In the genomic region with DNA sequence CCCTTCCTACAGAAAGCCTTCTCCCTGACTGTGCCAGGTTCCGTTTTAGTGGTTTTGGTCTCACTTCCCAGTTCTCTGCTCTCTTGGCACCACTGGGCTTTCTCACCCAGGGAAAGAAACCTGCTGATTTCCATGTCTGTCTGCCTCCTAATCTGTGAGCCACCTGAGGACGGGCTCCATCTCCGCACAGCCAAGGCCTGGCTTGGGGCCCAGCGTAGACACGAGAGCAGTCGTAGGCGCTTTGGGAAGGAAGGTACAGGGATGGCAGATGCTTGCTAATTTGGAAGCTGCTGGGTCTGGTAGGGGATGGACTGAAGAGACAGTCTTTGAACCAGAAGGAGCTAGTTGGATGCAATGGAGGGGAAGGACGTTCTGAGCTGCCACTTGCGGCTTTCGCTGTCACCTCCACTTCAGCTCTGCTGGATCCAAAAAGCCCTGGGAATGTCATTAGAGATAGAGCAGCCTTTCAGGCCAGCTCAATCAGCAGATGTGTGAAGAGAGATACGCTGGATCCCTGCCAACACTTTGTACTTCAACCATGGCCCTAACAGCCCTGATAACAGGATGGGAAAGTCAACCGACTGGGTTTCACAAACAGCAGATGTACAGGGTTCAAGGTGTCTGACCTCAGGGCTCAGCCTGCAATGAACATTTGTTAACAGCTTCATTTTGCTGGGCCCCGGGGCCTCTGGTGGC, we compare ENCODE assay signal across 9 mouse cellular contexts. TPM values are rescaled to one million over a fixed set of nuclear protein-coding genes. Genes with fewer than 3 reads are reported as not detected.
A peak's percentile ranks its signal among the peaks of the same experiment; 100 is the strongest.
DNase-seq lines count a peak whose midpoint lies in the region; ATAC-seq and TF ChIP-seq lines count a peak whose summit lies in the region.
"Had no signal": no experiment of that assay in that cellular context is flagged by ENCODE, and none has a peak within 500 bp of the region (broad histone marks: within the 10 kb centered on the region; RNA-seq: fewer than 3 reads in every experiment).

No protein-coding gene starts in this region.

- TF ChIP-seq CTCF in midbrain, postnatal 0 days (IDR thresholded peaks at IDR 0.05): no peak

- H3K9me3 ChIP-seq in midbrain, postnatal 0 days (ENCODE audit: low read length): no peaks in the 10 kb centered on the region
- no peaks in the 10 kb centered on the region for H3K9me3 ChIP-seq in midbrain, embryonic 16.5 days (replicated peaks; ENCODE audit: control insufficient read depth, low read length, poor library complexity, severe bottlenecking)
- no peaks in the 10 kb centered on the region for H3K9me3 ChIP-seq in forebrain, embryonic 13.5 days (replicated peaks)
- H3K9me3 ChIP-seq in hindbrain, embryonic 12.5 days (replicated peaks): no peaks in the 10 kb centered on the region

- intact Hi-C loops in left cerebral cortex, postnatal 14 days (cut with DNase I): loop anchor here (10.0 kb wide), 1 partner anchor 65 kb away; no protein-coding TSS in a partner anchor

- 61% methylated on average over 13 of the region's 13 CpGs for WGBS in midbrain, postnatal 0 days
- 59% methylated on average over 13 of the region's 13 CpGs for WGBS in midbrain, embryonic 16.5 days
- WGBS in forebrain, embryonic 13.5 days: 63% methylated on average over 13 of the region's 13 CpGs
- 57% methylated on average over 13 of the region's 13 CpGs for WGBS in hindbrain, embryonic 12.5 days

- H3K27me3 ChIP-seq in midbrain, postnatal 0 days (ENCODE audit: insufficient read depth, low read length): no peaks in the 10 kb centered on the region
- H3K27me3 ChIP-seq in midbrain, embryonic 16.5 days (ENCODE audit: control insufficient read depth, insufficient read depth, low read depth, low read length): no peaks in the 10 kb centered on the region
- no peaks in the 10 kb centered on the region for H3K27me3 ChIP-seq in forebrain, embryonic 13.5 days
- peaks cover 4% of the 10 kb centered on the region; the same call in 1 of the 2 replicates for H3K27me3 ChIP-seq in hindbrain, embryonic 12.5 days

- no peak overlapping the region for H3K4me2 ChIP-seq in midbrain, postnatal 0 days (ENCODE audit: low read depth, low read length, poor library complexity, severe bottlenecking)
- H3K4me2 ChIP-seq in midbrain, embryonic 16.5 days (ENCODE audit: low read length): no peak overlapping the region
- no peak overlapping the region for H3K4me2 ChIP-seq in forebrain, embryonic 13.5 days
- H3K4me2 ChIP-seq in hindbrain, embryonic 12.5 days (replicated peaks): no peak overlapping the region

- H3K36me3 ChIP-seq in midbrain, postnatal 0 days (ENCODE audit: insufficient read depth, low read length): no peaks in the 10 kb centered on the region
- H3K36me3 ChIP-seq in midbrain, embryonic 16.5 days (ENCODE audit: control insufficient read depth, insufficient read depth, low read length): no peaks in the 10 kb centered on the region
- no peaks in the 10 kb centered on the region for H3K36me3 ChIP-seq in forebrain, embryonic 13.5 days (ENCODE audit: poor library complexity, severe bottlenecking)
- no peaks in the 10 kb centered on the region for H3K36me3 ChIP-seq in hindbrain, embryonic 12.5 days

- no peak overlapping the region for H3K27ac ChIP-seq in midbrain, postnatal 0 days (ENCODE audit: low read depth, low read length)
- H3K27ac ChIP-seq in midbrain, embryonic 16.5 days (ENCODE audit: low read length): no peak overlapping the region
- H3K27ac ChIP-seq in forebrain, embryonic 13.5 days: peak overlapping the region; percentile 44
- no peak overlapping the region for H3K27ac ChIP-seq in hindbrain, embryonic 12.5 days

- H3K4me1 ChIP-seq in midbrain, postnatal 0 days (ENCODE audit: insufficient read depth, low read length): no peaks in the 10 kb centered on the region
- 0 out of 2 replicates have a peak, but pooled peaks cover 4% of the 10 kb centered on the region for H3K4me1 ChIP-seq in midbrain, embryonic 16.5 days (ENCODE audit: control insufficient read depth, insufficient read depth, low read length)
- H3K4me1 ChIP-seq in forebrain, embryonic 13.5 days: peaks cover 27% of the 10 kb centered on the region
- H3K4me1 ChIP-seq in hindbrain, embryonic 12.5 days: peaks cover 18% of the 10 kb centered on the region

- DNase-seq in midbrain, postnatal 0 days (ENCODE audit: low spot score): peak; percentile 74
- peak; percentile 61 to 73 for DNase-seq in left cerebral cortex, postnatal 14 days (ENCODE audit: low spot score in 2 of 2)
- peak; percentile 79 for DNase-seq in telencephalon, adult 2 months (ENCODE audit: low read depth, low spot score)
- DNase-seq in lung, postnatal 10 days: no peak
- DNase-seq in spleen, adult 12 weeks (ENCODE audit: low spot score): no peak

- ATAC-seq in midbrain, postnatal 0 days (ENCODE audit: low FRiP score): no peak
- ATAC-seq in midbrain, embryonic 16.5 days: no peak
- peak; percentile 66 for ATAC-seq in forebrain, embryonic 13.5 days
- peak; percentile 12; the same call in 1 of the 2 replicates for ATAC-seq in hindbrain, embryonic 12.5 days (ENCODE audit: low FRiP score)
- ATAC-seq: Patski had no signal

- H3K9ac ChIP-seq in midbrain, postnatal 0 days (replicated peaks; ENCODE audit: low read length, poor library complexity, severe bottlenecking): no peak overlapping the region
- no peak overlapping the region for H3K9ac ChIP-seq in midbrain, embryonic 16.5 days (ENCODE audit: low read depth, low read length)
- H3K9ac ChIP-seq in forebrain, embryonic 13.5 days: no peak overlapping the region
- H3K9ac ChIP-seq in hindbrain, embryonic 12.5 days: no peak overlapping the region

- H3K4me3 ChIP-seq in midbrain, postnatal 0 days (ENCODE audit: low read depth, low read length): no peak overlapping the region
- H3K4me3 ChIP-seq in midbrain, embryonic 16.5 days (ENCODE audit: low read depth, low read length): no peak overlapping the region
- H3K4me3 ChIP-seq in forebrain, embryonic 13.5 days: no peak overlapping the region
- no peak overlapping the region for H3K4me3 ChIP-seq in hindbrain, embryonic 12.5 days

RNA-seq across cellular contexts. Expression of a gene that starts 9.4 kb away (rescaled TPM):
- 17.6 and 20.3 TPM in 2 replicates for total RNA-seq in midbrain, postnatal 0 days (2014; rRNA removed)
- polyA plus RNA-seq in midbrain, postnatal 0 days (2015; fragmentation: Nextera tagmentation; extraction: Ambion mirVana): 22.6 and 23.6 TPM in 2 replicates
- 22.7 and 24.2 TPM in 2 replicates for polyA plus RNA-seq in midbrain, embryonic 16.5 days (2015; fragmentation: Nextera tagmentation; extraction: Ambion mirVana)
- polyA plus RNA-seq in forebrain, embryonic 13.5 days (2015; fragmentation: Nextera tagmentation; extraction: Ambion mirVana): 14.7 and 17.6 TPM in 2 replicates
- polyA plus RNA-seq in hindbrain, embryonic 12.5 days (2016; fragmentation: Nextera tagmentation; extraction: Ambion mirVana): 7.4 and 7.6 TPM in 2 replicates
- 10 to 100 TPM in 1 of 2 experiments, 1 to 10 TPM in 1; 9.6 to 10.5 TPM for total RNA-seq in left cerebral cortex, postnatal 14 days (2021)

RNA-seq across cellular contexts. Expression of a gene that starts 37.3 kb away (rescaled TPM):
- 36.5 and 51.6 TPM in 2 replicates for total RNA-seq in midbrain, postnatal 0 days (2014; rRNA removed)
- 8.5 and 10.3 TPM in 2 replicates for polyA plus RNA-seq in midbrain, postnatal 0 days (2015; fragmentation: Nextera tagmentation; extraction: Ambion mirVana)
- 33.4 and 39.5 TPM in 2 replicates for polyA plus RNA-seq in midbrain, embryonic 16.5 days (2015; fragmentation: Nextera tagmentation; extraction: Ambion mirVana)
- 78.5 and 86.8 TPM in 2 replicates for polyA plus RNA-seq in forebrain, embryonic 13.5 days (2015; fragmentation: Nextera tagmentation; extraction: Ambion mirVana)
- 47.2 and 48.7 TPM in 2 replicates for polyA plus RNA-seq in hindbrain, embryonic 12.5 days (2016; fragmentation: Nextera tagmentation; extraction: Ambion mirVana)
- total RNA-seq in left cerebral cortex, postnatal 14 days (2021): 1 to 10 TPM in 1 of 2 experiments, under 1 TPM in 1; 0.92 to 3.3 TPM
- polyA plus RNA-seq: Patski had no signal

RNA-seq across cellular contexts. Expression of a gene that starts 59.1 kb away (rescaled TPM):
- 0.71 and 1.4 TPM in 2 replicates for total RNA-seq in midbrain, postnatal 0 days (2014; rRNA removed)
- polyA plus RNA-seq in midbrain, postnatal 0 days (2015; fragmentation: Nextera tagmentation; extraction: Ambion mirVana): 0.46 and 0.56 TPM in 2 replicates
- polyA plus RNA-seq in midbrain, embryonic 16.5 days (2015; fragmentation: Nextera tagmentation; extraction: Ambion mirVana): 1.0 and 1.2 TPM in 2 replicates
- polyA plus RNA-seq in forebrain, embryonic 13.5 days (2015; fragmentation: Nextera tagmentation; extraction: Ambion mirVana): 1.1 and 1.5 TPM in 2 replicates
- polyA plus RNA-seq in hindbrain, embryonic 12.5 days (2016; fragmentation: Nextera tagmentation; extraction: Ambion mirVana): 0.43 and 0.64 TPM in 2 replicates
- not detected for total RNA-seq in left cerebral cortex, postnatal 14 days (2021)

Comparison
In these comparisons a context has a peak if more than half of its experiments do, and no peak if none do; other contexts are left out.
1. ATAC-seq: peak in forebrain, embryonic 13.5 days (single experiment) and hindbrain, embryonic 12.5 days (single experiment); none in midbrain, postnatal 0 days (single experiment) and midbrain, embryonic 16.5 days (single experiment).
2. DNase-seq: peak in midbrain, postnatal 0 days (single experiment), left cerebral cortex, postnatal 14 days (2 of 2) and telencephalon, adult 2 months (single experiment); none in lung, postnatal 10 days (single experiment) and spleen, adult 12 weeks (single experiment).